Mouse (Mus musculus) right cerebral cortex, adult 18-20 months (tissue): ENCODE results near the gene Cgas.
"Not testable (repeated sequence)": the region's sequence is repeated elsewhere in the genome, so short reads cannot be mapped to it uniquely, and the experiment has no call there.

Experiments
- DNase-seq: peaks from one replicate; pipeline ENCODE4 v3.0.0; 2022; ENCODE audit warnings: mixed read lengths

The Cgas gene

GRCm38 (mm10) chr9:78442579-78443392, at the start of gene Cgas:
Cgas (minus strand) TSS chr9:78443237.
- peak; percentile 18 for DNase-seq

GRCm38 (mm10) chr9:78492254-78492653, 49.2 kb upstream of the Cgas start:
- no peak for DNase-seq

GRCm38 (mm10) chr9:78491169-78491568, 48.1 kb upstream of the Cgas start:
- no peak for DNase-seq

GRCm38 (mm10) chr9:78488890-78489420, 45.9 kb upstream of the Cgas start, which contains the start of gene Eef1a1:
Eef1a1 (minus strand) TSS chr9:78489151.
- peak; percentile 29 for DNase-seq

- not testable (repeated sequence) for DNase-seq
Observed at GRCm38 (mm10) chr9:78488021-78488420, 45.0 kb upstream of the Cgas start.

- no peak for DNase-seq
Observed at GRCm38 (mm10) chr9:78484660-78485059, 41.6 kb upstream of the Cgas start.

- DNase-seq = no peak
Observed at GRCm38 (mm10) chr9:78482386-78482785, 39.3 kb upstream of the Cgas start.

- DNase-seq = peak; percentile 97
Observed at GRCm38 (mm10) chr9:78481423-78482331, 38.6 kb upstream of the Cgas start.

GRCm38 (mm10) chr9:78480706-78481358, 37.8 kb upstream of the Cgas start:
- peak; percentile 79 for DNase-seq

GRCm38 (mm10) chr9:78480227-78480626, 37.2 kb upstream of the Cgas start:
- DNase-seq = not testable (repeated sequence)

- DNase-seq = not testable (repeated sequence)
Observed at GRCm38 (mm10) chr9:78479308-78479707, 36.3 kb upstream of the Cgas start.

GRCm38 (mm10) chr9:78478009-78478605, 35.1 kb upstream of the Cgas start:
- not testable (repeated sequence) for DNase-seq

GRCm38 (mm10) chr9:78477021-78477551, 34.0 kb upstream of the Cgas start:
- no peak for DNase-seq

GRCm38 (mm10) chr9:78476531-78477020, 33.5 kb upstream of the Cgas start:
- no peak for DNase-seq

GRCm38 (mm10) chr9:78475873-78476272, 32.8 kb upstream of the Cgas start:
- no peak for DNase-seq

GRCm38 (mm10) chr9:78475383-78475780, 32.3 kb upstream of the Cgas start:
- DNase-seq = no peak

- DNase-seq = no peak
Observed at GRCm38 (mm10) chr9:78474771-78475382, 31.8 kb upstream of the Cgas start.

- no peak for DNase-seq
Observed at GRCm38 (mm10) chr9:78474270-78474669, 31.2 kb upstream of the Cgas start.

- DNase-seq = no peak
Observed at GRCm38 (mm10) chr9:78473588-78473987, 30.6 kb upstream of the Cgas start.

GRCm38 (mm10) chr9:78465725-78466124, 22.7 kb upstream of the Cgas start:
- DNase-seq = no peak

GRCm38 (mm10) chr9:78463337-78463736, 20.3 kb upstream of the Cgas start:
- DNase-seq = no peak
